Mouse (Mus musculus) limb, embryonic 14.5 days (tissue): Measurements from ENCODE around the gene Zmiz1. TPM values are rescaled to one million over a fixed set of nuclear protein-coding genes. Genes with fewer than 3 reads are reported as not detected.

ENCODE experiments used
- ATAC-seq: fragments of 200-750 bp; cut with Nextera tagmentation; 2 replicates; pipeline ENCODE4 v1.8.0; 2017; ENCODE audit warnings: low read depth, moderate number of reproducible peaks, moderate TSS enrichment; ENCODE audit not compliant: low FRiP score
- DNase-seq: peaks from one replicate; pipeline ENCODE4 v3.0.0-alpha.2; 2015; ENCODE audit warnings: low spot score
- H3K27ac ChIP-seq: fragments of 300-500 bp; sonication (generic); replicated peaks from 2 replicates; pipeline ENCODE4 v1.5.1; 2014; ENCODE audit warnings: low read depth, mild to moderate bottlenecking, low read length, moderate library complexity, mixed read lengths
- H3K27me3 ChIP-seq: fragments of 300-500 bp; sonication (generic); 2 replicates; pipeline ENCODE4 v1.6.1; 2014; ENCODE audit warnings: low read length, mixed read lengths; ENCODE audit not compliant: control insufficient read depth, insufficient read depth
- H3K36me3 ChIP-seq: fragments of 300-500 bp; sonication (generic); 2 replicates; pipeline ENCODE4 v1.6.1; 2014; ENCODE audit warnings: mild to moderate bottlenecking, low read length, moderate library complexity, mixed read lengths; ENCODE audit not compliant: control insufficient read depth, insufficient read depth
- H3K4me1 ChIP-seq: fragments of 300-500 bp; sonication (generic); 2 replicates; pipeline ENCODE4 v1.6.1; 2014; ENCODE audit warnings: antibody characterized with exemption, low read length, mixed read lengths; ENCODE audit not compliant: control insufficient read depth, insufficient read depth
- H3K4me2 ChIP-seq: fragments of 300-500 bp; sonication (generic); replicated peaks from 2 replicates; pipeline ENCODE4 v1.6.1; 2014; ENCODE audit warnings: low read depth, mild to moderate bottlenecking, low read length, moderate library complexity; ENCODE audit not compliant: severe bottlenecking
- H3K4me3 ChIP-seq: fragments of 300-500 bp; sonication (generic); replicated peaks from 2 replicates; pipeline ENCODE4 v1.5.1; 2014; ENCODE audit warnings: low read length
- H3K9ac ChIP-seq: fragments of 300-500 bp; sonication (generic); 2 replicates; pipeline ENCODE4 v1.6.1; 2014; ENCODE audit warnings: mild to moderate bottlenecking, low read depth, low read length, moderate library complexity; ENCODE audit not compliant: severe bottlenecking
- H3K9me3 ChIP-seq: fragments of 300-500 bp; sonication (generic); 2 replicates; pipeline ENCODE4 v1.6.1; 2016; ENCODE audit warnings: low read length; ENCODE audit not compliant: control insufficient read depth
- POLR2A ChIP-seq: fragments of 200-500 bp; IDR thresholded peaks from 2 replicates; pipeline ENCODE4 v1.8.0; 2012; ENCODE audit warnings: inconsistent platforms, mild to moderate bottlenecking, moderate library complexity, borderline replicate concordance; ENCODE audit not compliant: insufficient read depth, insufficient read length; ENCODE audit errors: extremely low read depth
- WGBS: fragments of 180-500 bp; shearing (Covaris S2); extraction: QIAGEN DNeasy Blood & Tissue Kit; methylation state at CpG from one replicate; pipeline ENCODE4 v1.1.7; 2014; 5-methylcytosine and 5-hydroxymethylcytosine counted together
- polyA plus RNA-seq, 2 experiments: library from polyadenylated mRNA; depleted of rRNA in 1 of 2; stranded (reverse) in 1 of 2; unstranded in 1 of 2; fragments of >200 nt; fragmentation: Nextera tagmentation in 1 of 2; extraction: Ambion mirVana in 1 of 2; gene quantifications; 2 replicates each; pipeline versions ENCODE4 v1.2.1 to v1.2.3; 2012 to 2014

Gene Zmiz1
- polyA plus RNA-seq, 2 experiments, result 61.8 to 81.2 TPM

GRCm38 (mm10) chr14:25541213-25541612, 82.2 kb downstream of the Zmiz1 start:
- Histone ChIP-seq H3K9ac (no peak overlapping the region), H3K4me2 (no peak overlapping the region), H3K27ac (no peak overlapping the region), H3K4me1 (peaks cover 8% of the 10 kb centered on the region), H3K36me3 (peaks cover 84% of the 10 kb centered on the region), H3K9me3 (no peaks in the 10 kb centered on the region), H3K27me3 (no peaks in the 10 kb centered on the region), H3K4me3 (no peak overlapping the region)
- no peak for TF ChIP-seq POLR2A
- 84% methylated on average over 4 of the region's 5 CpGs for WGBS
- DNase-seq (no peak), ATAC-seq (no peak)

DNA sequence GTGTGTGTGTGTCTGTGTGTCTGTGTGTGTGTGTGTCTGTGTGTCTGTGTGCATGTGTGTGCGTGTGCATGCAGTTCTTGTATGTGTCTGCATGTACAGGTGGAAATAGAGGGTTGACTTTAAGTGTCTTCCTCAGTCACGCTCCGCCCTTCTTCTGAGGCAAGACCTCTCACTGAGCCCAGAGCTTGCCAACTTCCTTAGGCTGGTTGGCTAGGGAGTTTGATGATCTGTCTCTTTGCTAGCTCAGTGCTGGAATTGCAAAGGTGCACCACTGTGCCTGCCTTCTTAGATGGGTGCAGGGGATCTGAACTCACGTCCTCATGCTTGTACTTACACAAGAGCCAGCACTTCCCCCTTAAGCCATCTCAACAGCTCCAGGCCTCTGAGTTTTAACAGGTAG, 84.1 kb downstream of the Zmiz1 start:
- H3K4me2 ChIP-seq, result no peak overlapping the region
- ATAC-seq (no peak), DNase-seq (no peak)
- H3K4me3 ChIP-seq, result no peak overlapping the region
- no peak overlapping the region for H3K27ac ChIP-seq
- TF ChIP-seq POLR2A, result no peak
- peaks cover 83% of the 10 kb centered on the region for H3K36me3 ChIP-seq
- H3K9me3 ChIP-seq, result no peaks in the 10 kb centered on the region
- peaks cover 27% of the 10 kb centered on the region for H3K4me1 ChIP-seq
- 89% methylated on average over 4 of the region's 4 CpGs for WGBS
- no peaks in the 10 kb centered on the region for H3K27me3 ChIP-seq
- no peak overlapping the region for H3K9ac ChIP-seq

- Histone ChIP-seq H3K27ac (no peak overlapping the region), H3K9me3 (no peaks in the 10 kb centered on the region), H3K27me3 (no peaks in the 10 kb centered on the region), H3K9ac (no peak overlapping the region), H3K4me1 (peaks cover 36% of the 10 kb centered on the region), H3K4me3 (no peak overlapping the region), H3K4me2 (no peak overlapping the region), H3K36me3 (peaks cover 82% of the 10 kb centered on the region)
- DNase-seq, result no peak
- no peak for ATAC-seq
- TF ChIP-seq POLR2A, result no peak
- WGBS, result 88% methylated on average over 4 of the region's 4 CpGs
Measured at GRCm38 (mm10) chr14:25543927-25544326, 84.9 kb downstream of the Zmiz1 start.

- no peak for TF ChIP-seq POLR2A
- ATAC-seq (peak; percentile 29; the same call in 1 of the 2 replicates), DNase-seq (peak; percentile 46)
- Histone ChIP-seq H3K4me2 (no peak overlapping the region), H3K27ac (peak overlapping the region; percentile 16), H3K9ac (no peak overlapping the region), H3K4me3 (no peak overlapping the region), H3K27me3 (no peaks in the 10 kb centered on the region), H3K4me1 (peaks cover 60% of the 10 kb centered on the region), H3K9me3 (no peaks in the 10 kb centered on the region), H3K36me3 (peaks cover 72% of the 10 kb centered on the region)
- WGBS, result 25% methylated on average over 14 of the region's 14 CpGs
Measured at GRCm38 (mm10) chr14:25546852-25547621, 88.1 kb downstream of the Zmiz1 start.

DNA sequence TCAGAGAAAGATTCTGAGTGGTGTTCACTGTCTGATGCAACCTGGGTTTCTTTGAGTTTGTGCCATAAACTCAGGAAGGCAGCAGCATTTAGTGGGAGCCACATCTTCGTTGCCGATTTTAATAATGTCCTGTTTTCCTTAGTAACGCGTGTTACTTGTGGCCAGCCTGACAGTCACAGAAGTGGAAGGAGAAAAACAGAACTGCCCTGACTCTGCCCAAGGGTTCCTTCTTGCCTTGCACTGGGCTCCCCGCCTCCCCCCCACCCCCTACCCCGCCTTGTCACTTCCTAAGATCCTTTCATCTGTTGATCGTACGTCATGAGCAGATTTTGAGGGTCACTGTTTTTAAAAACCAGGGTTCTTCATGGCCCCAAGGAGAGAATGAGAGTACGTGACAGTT, 88.9 kb downstream of the Zmiz1 start:
- Histone ChIP-seq H3K9ac (no peak overlapping the region), H3K27me3 (no peaks in the 10 kb centered on the region), H3K36me3 (peaks cover 64% of the 10 kb centered on the region), H3K27ac (peak overlapping the region; percentile 16; the same call in 1 of the 2 replicates), H3K9me3 (no peaks in the 10 kb centered on the region), H3K4me3 (no peak overlapping the region), H3K4me2 (no peak overlapping the region), H3K4me1 (peaks cover 60% of the 10 kb centered on the region)
- 51% methylated on average over 9 of the region's 9 CpGs for WGBS
- no peak for TF ChIP-seq POLR2A
- DNase-seq (no peak), ATAC-seq (no peak)

GRCm38 (mm10) chr14:25548650-25549049, 89.7 kb downstream of the Zmiz1 start:
- H3K27ac ChIP-seq, result peak overlapping the region; percentile 16; the same call in 1 of the 2 replicates
- H3K36me3 ChIP-seq, result peaks cover 66% of the 10 kb centered on the region
- H3K4me2 ChIP-seq, result no peak overlapping the region
- H3K9me3 ChIP-seq, result no peaks in the 10 kb centered on the region
- no peak for ATAC-seq
- TF ChIP-seq POLR2A, result no peak
- no peak overlapping the region for H3K4me3 ChIP-seq
- DNase-seq, result no peak
- H3K27me3 ChIP-seq, result no peaks in the 10 kb centered on the region
- no peak overlapping the region for H3K9ac ChIP-seq
- WGBS, result 31% methylated on average over 6 of the region's 6 CpGs
- peaks cover 62% of the 10 kb centered on the region for H3K4me1 ChIP-seq
